Mouse (Mus musculus) retina, postnatal 1 day (tissue): ENCODE measurements around the gene Rbpj.

Experiments
- DNase-seq: peaks from one replicate; pipeline ENCODE4 v3.0.0-alpha.2; 2012

The Rbpj gene

GRCm38 (mm10) chr5:53469777-53470131, 3.8 kb downstream of the Rbpj start:
- no peak for DNase-seq

- DNase-seq = peak; percentile 49
Observed at GRCm38 (mm10) chr5:53470141-53471079, 4.5 kb downstream of the Rbpj start.

GRCm38 (mm10) chr5:53472485-53472884, 6.5 kb downstream of the Rbpj start:
- DNase-seq = no peak

DNA sequence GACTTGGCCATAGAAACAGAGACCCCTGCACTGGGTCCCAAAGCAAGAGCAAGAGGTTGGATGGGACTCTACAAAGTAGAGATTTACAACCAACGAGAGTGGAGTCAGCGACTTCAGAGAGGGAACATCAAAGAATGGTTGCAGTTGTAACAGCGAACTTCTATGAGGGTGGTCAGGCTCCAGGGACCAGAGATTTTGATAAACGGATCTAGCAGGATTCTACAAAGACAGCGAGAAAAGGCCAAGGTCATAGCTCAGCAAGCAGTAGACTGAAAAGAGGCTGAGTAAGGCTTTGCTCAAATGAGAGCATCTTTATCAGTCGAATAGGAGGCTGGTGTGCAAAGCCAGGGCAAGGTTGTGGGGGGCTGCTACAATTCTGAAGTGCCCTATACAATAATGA, 13.2 kb downstream of the Rbpj start:
- no peak for DNase-seq

GRCm38 (mm10) chr5:53479891-53480290, 13.9 kb downstream of the Rbpj start:
- no peak for DNase-seq

GRCm38 (mm10) chr5:53481021-53481420, 15.1 kb downstream of the Rbpj start:
- no peak for DNase-seq

- no peak for DNase-seq
Observed at GRCm38 (mm10) chr5:53485069-53485628, 19.2 kb downstream of the Rbpj start.

- DNase-seq = no peak
Observed at GRCm38 (mm10) chr5:53485934-53486475, 20.1 kb downstream of the Rbpj start.

DNA sequence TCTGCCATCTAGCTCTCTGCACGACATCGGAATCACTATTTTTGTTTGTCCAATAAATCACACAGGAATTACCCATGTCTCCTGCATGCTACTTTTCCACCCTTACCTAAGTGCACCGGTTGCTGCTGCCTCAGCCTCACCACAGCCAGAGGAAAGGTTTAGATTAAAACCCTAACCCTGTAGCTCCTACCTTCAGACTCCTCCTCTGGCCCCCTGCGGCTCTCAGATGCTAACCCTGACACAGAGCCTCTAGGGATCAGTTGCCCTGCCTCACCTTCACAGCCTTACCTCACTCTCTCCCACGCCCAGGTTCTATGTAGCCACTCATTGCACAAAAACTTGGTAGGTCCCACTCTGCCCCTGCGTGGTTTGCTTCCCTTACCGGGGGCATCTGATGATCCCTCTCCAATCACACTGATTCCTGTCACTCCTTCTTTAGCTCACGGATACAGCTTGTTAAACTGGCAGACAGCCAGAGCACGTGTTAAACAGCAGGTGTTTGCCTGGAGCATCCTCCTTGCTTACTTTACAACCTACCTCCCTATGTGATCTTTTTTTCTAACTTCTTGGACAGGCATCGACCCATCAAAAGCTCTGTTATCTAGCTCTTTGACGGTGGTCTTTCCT, 21.1 kb downstream of the Rbpj start:
- no peak for DNase-seq

GRCm38 (mm10) chr5:53490697-53491099, 24.7 kb downstream of the Rbpj start:
- no peak for DNase-seq

DNA sequence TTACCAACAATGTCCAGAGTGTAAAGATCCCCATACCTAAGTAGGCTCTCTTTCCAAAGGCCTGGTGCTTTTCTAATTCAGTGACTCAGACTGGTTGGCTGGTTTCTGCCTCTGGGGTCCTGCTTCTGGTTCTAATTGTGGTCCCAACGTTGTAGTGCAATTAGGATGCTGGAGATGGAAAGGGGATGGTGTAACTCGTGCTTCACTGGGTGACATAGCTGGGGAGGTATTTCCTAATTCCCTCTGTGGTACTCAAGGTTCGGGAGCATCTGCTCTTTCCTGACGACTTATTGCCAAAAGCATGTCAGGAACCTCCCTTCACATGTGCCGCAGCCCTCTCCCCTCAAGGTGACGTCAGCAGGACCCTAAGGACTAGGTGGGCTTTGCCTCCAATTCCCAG, 27.8 kb downstream of the Rbpj start:
- DNase-seq = no peak

DNA sequence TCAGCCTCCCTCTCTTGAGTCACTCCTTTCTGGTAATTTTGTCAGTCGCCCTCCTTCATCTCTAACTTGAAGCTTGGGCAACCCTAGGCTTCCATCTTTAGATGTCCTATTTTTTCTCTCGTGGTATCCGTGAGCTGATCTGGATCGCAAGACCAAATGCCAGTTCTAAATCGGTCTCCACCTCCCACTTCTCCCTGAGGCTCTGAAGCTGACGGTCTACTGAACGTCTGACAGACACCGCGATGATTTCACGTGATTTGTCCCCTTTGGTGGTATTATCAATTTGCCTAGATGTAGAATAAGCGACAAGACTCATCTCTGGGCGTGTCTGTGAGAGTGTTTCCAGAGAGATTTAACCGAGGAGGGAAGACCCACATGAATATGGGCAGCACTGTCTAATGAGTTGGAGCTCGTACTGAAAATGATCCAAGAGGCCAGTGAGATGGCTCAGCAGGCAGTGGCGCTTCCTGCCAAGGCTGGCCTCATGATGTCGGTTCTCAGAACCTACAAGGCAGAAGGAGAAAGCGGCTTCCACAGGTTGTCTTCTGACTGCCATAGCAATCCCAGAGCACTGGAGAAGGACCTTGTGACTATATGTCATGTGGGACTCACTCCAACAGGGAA, 28.7 kb downstream of the Rbpj start:
- DNase-seq = peak; percentile 34

DNA sequence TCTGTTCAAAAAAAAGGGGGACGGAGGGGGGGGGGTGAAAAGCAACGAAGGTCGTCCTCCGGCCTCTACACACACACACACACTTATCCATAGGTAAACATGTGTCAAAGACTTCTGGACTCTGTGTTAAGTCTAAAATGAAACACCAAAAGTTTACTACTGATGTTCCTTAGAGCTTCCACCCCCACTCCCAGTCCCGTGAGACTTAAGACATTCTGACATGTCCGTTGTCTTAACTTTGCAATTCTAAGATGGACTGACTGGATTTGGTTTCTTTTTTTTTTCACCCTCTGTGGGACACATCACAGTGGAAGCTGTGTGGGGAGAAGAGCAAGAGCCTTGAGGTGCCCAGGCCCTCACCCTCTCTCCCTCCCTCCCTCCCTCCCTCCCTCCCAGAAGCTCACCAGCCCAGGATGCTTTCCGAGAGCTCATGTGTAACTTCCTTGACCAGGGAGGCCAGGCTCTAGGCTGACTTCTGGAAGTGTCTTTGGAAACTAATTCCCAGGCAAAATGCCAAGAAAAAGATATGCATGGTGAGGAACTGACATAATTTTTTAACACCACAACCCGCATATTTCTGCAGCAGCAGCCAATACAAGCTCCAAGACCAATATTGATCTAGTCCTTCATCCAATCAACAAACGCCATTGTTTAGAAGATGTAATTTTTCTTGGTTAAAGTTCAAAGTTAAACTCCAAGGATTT, 31.0 kb downstream of the Rbpj start:
- no peak for DNase-seq

GRCm38 (mm10) chr5:53499571-53499970, 33.6 kb downstream of the Rbpj start:
- DNase-seq = no peak

DNA sequence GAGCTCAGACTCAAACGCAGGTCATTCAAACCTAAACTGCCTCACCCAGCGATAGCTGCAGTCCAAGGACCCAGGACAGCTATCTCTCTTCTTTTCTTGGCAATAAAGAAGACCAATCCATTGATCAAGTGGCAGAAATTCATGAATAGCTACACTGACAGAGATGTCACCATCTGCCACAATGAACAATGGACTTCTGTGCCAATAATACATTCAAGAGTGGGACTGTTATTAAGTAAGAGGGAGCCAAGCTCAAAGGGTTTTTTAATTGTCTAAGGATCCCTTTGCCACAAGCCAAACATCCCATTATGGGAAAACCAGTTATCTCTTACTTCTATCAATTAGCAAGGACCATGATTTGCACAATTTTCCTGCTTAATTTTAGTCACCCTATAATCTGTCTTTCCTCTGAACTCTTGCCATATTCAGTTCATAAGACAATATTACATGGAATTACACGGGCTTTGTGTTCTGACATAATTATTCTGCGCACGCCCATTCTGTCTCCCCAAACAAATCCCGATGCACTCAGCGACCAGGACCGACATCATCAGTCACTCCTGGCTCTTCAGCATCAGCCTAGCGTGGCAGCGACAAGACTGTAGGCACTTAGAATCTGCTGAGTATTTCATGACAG, 34.7 kb downstream of the Rbpj start:
- peak; percentile 27 for DNase-seq

GRCm38 (mm10) chr5:53503261-53503660, 37.3 kb downstream of the Rbpj start:
- no peak for DNase-seq

- no peak for DNase-seq
Observed at GRCm38 (mm10) chr5:53505751-53506150, 39.8 kb downstream of the Rbpj start.

GRCm38 (mm10) chr5:53507371-53507770, 41.4 kb downstream of the Rbpj start:
- DNase-seq = no peak

- DNase-seq = no peak
Observed at GRCm38 (mm10) chr5:53509465-53509864, 43.5 kb downstream of the Rbpj start.

- DNase-seq = no peak
Observed at GRCm38 (mm10) chr5:53509927-53510326, 44.0 kb downstream of the Rbpj start.

DNA sequence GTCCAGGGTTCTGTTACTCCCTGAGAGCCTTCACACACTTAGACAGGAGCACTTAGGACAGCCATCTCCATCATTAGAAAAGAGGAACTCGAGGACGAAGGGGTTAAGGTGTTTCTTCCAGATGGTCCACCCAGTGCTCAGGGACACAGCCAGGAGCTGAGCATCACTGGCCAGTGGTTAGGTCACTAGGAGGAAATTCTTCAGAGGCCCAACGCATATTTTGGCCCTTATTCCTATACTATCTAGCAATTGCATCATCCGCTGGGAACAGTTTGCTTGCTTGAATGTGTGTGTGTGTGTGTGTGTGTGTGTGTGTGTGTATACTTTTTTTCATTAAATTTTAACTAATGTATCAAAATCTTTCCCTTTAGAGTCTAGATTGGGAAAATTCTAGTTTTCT, 45.5 kb downstream of the Rbpj start:
- no peak for DNase-seq

GRCm38 (mm10) chr5:53514959-53515612, 49.1 kb downstream of the Rbpj start:
- no peak for DNase-seq
